Mouse (Mus musculus) neural tube, embryonic 12.5 days (tissue): ENCODE results near the gene Fry. TPM values are rescaled to one million over a fixed set of nuclear protein-coding genes. Genes with fewer than 3 reads are reported as not detected.

Experiments
- ATAC-seq: fragments of 200-750 bp; cut with Nextera tagmentation; 2 replicates; pipeline ENCODE4 v1.8.0; 2017; ENCODE audit warnings: low read depth, mild to moderate bottlenecking, moderate TSS enrichment, moderate library complexity; ENCODE audit not compliant: low FRiP score
- H3K27ac ChIP-seq: fragments of 300-500 bp; sonication (generic); 2 replicates; pipeline ENCODE4 v1.5.1; 2016
- H3K27me3 ChIP-seq: fragments of 300-500 bp; sonication (generic); replicated peaks from 2 replicates; pipeline ENCODE4 v1.6.1; 2016; ENCODE audit warnings: mild to moderate bottlenecking
- H3K36me3 ChIP-seq: fragments of 300-500 bp; sonication (generic); 2 replicates; pipeline ENCODE4 v1.6.1; 2016; ENCODE audit warnings: mild to moderate bottlenecking
- H3K4me1 ChIP-seq: fragments of 300-500 bp; sonication (generic); 2 replicates; pipeline ENCODE4 v1.6.1; 2016
- H3K4me2 ChIP-seq: fragments of 300-500 bp; sonication (generic); replicated peaks from 2 replicates; pipeline ENCODE4 v1.6.1; 2016; ENCODE audit warnings: mild to moderate bottlenecking
- H3K4me3 ChIP-seq: fragments of 300-500 bp; sonication (generic); 2 replicates; pipeline ENCODE4 v1.5.1; 2016
- H3K9ac ChIP-seq: fragments of 300-500 bp; sonication (generic); 2 replicates; pipeline ENCODE4 v1.6.1; 2016; ENCODE audit warnings: mild to moderate bottlenecking
- H3K9me3 ChIP-seq: fragments of 300-500 bp; sonication (generic); 2 replicates; pipeline ENCODE4 v1.6.1; 2016; ENCODE audit warnings: mild to moderate bottlenecking
- WGBS: fragments of 180-500 bp; shearing (Covaris S2); methylation state at CpG from one replicate; pipeline ENCODE4 v1.1.7; 2016; 5-methylcytosine and 5-hydroxymethylcytosine counted together
- polyA plus RNA-seq: library from polyadenylated mRNA; unstranded; fragments of >200 nt; fragmentation: Nextera tagmentation; extraction: Ambion mirVana; gene quantifications from 2 replicates; pipeline ENCODE4 v1.2.1, GENCODE M21; 2016

The Fry gene
- polyA plus RNA-seq, 1 experiment from 2014 or later = 31.9 TPM

DNA sequence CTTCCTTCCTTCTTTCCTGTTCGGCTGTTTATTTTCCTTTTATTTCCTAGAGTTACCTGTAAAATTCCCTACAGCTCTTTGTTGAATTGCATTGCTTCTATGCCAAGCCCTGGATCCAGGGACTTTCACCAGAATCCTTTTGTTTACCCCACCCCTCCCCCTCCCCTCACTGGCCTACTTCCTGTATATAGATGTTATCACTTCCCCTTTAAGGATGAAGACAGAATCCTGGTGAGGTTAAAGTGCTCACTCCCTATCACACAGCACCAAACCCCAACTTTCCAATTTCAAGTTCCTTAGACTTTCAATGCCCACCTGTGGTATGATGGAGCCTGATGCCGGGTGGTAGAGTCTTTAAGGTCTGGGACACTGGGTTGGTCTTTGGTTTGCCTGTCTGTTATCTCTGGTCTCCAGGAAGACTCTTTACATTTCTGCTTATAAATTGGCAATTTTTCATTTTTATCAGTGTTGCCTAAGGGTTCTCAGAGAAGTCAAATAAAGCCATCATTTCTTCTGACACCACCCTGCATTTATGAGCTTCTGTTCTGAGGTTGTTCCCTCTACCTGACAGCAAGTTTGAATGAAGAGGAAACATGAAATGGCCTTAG is 59.9 kb downstream of the Fry start:
- Histone ChIP-seq H3K36me3 (no peaks in the 10 kb centered on the region), H3K9me3 (peaks cover 5% of the 10 kb centered on the region; the same call in 1 of the 2 replicates), H3K27me3 (no peaks in the 10 kb centered on the region), H3K4me3 (no peak overlapping the region), H3K9ac (no peak overlapping the region), H3K4me2 (no peak overlapping the region), H3K27ac (no peak overlapping the region), H3K4me1 (no peaks in the 10 kb centered on the region)
- 84% methylated on average over 1 of the region's 2 CpGs for WGBS
- ATAC-seq = no peak

DNA sequence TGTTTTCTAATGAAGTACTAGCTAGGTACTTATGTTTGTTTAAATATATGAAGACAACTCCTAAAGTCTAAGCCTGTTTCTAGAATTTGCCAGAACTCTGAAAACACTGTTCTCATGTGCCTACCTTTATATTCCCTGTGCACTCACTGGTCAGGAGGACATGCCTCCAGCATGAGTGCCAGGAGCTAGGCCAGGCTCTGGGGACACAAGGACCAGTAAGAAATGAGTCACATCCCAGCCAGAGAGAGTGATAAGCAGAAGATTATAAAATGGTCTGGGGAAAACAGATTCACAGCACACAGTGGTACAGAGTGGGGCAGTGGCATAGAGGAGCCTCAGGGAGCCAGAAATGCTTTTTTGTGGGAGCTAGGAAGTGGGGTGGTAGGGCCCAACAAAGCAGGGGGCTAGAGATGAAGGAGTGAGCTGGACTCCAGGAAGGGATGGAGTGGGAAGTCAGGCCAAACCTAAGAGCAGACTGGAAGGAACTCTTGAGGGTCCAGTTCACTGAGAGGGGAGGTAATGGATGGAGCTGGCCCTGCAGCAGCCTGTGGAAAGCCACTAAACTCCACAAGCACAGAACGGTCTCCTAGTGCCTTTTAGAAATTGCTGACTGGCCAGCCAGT is 62.7 kb downstream of the Fry start:
- WGBS = 79% methylated on average over 1 of the region's 1 CpGs
- Histone ChIP-seq H3K4me2 (no peak overlapping the region), H3K9me3 (no peaks in the 10 kb centered on the region), H3K4me3 (no peak overlapping the region), H3K27ac (no peak overlapping the region), H3K36me3 (no peaks in the 10 kb centered on the region), H3K9ac (no peak overlapping the region), H3K4me1 (no peaks in the 10 kb centered on the region), H3K27me3 (no peaks in the 10 kb centered on the region)
- no peak for ATAC-seq

DNA sequence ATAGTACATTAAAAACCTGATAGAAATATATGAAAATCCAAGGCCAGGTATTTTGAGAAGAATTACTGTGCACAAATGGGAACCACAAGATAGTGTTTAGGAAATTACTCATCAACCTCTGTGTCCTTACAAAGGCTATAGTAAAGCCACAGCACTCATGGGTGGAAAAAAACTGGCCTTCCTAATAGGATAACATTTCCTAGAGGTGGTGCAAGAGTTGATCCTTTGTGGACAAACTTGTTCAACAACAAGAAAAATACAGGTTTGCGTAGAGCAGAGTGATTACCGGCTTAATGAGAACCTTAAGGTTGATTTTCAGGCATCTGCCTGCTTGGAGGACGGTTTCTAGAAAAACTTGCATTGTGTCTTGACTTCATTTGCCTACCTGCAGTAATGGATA is 66.5 kb downstream of the Fry start:
- 90% methylated on average over 3 of the region's 3 CpGs for WGBS
- Histone ChIP-seq H3K27ac (no peak overlapping the region), H3K4me2 (no peak overlapping the region), H3K9me3 (no peaks in the 10 kb centered on the region), H3K27me3 (no peaks in the 10 kb centered on the region), H3K4me1 (no peaks in the 10 kb centered on the region), H3K4me3 (no peak overlapping the region), H3K9ac (no peak overlapping the region), H3K36me3 (no peaks in the 10 kb centered on the region)
- ATAC-seq = no peak

DNA sequence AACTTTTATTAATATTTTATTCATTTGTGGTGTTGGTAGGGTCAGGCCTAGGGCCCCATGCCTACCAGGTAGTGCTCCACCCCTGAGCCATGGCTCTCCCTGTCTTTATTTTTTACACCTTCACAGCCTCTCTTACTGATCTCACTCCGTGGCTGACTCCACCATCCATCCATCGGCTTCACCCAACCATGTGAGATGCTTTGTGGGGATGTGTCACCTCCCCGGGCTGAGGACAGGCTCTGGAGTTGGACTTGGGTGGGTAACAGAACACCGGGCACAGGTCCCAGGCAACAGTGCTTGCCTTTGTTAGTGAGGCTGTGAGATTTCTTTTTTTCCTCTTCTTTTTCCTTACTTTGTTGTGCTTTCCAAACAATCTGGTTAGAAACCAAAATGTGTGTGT is 67.7 kb downstream of the Fry start:
- Histone ChIP-seq H3K27ac (no peak overlapping the region), H3K4me1 (no peaks in the 10 kb centered on the region), H3K36me3 (no peaks in the 10 kb centered on the region), H3K4me2 (no peak overlapping the region), H3K27me3 (no peaks in the 10 kb centered on the region), H3K9ac (no peak overlapping the region), H3K4me3 (no peak overlapping the region), H3K9me3 (no peaks in the 10 kb centered on the region)
- no peak for ATAC-seq
- WGBS = 83% methylated on average over 4 of the region's 4 CpGs

DNA sequence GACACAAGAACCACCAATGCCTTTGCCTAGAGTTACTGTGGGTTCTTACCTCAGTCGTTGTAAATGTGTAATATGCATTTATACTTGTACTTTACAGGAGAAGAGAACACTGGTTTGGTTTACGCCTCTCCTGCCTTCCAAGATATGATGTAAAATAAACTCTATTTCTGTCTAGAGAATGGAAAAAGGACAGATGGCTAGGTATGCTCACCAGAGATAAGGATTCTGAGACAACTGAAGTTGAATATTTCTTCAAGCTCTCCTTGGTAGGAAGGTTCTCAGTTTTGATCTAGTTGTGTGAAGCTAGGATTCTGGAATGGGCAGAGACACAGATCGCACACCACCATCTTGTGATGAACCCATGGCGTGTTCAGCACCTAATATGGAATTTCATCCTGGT is 68.2 kb downstream of the Fry start:
- no peak overlapping the region for H3K27ac ChIP-seq
- H3K27me3 ChIP-seq = no peaks in the 10 kb centered on the region
- H3K4me2 ChIP-seq = no peak overlapping the region
- WGBS = 94% methylated on average over 4 of the region's 4 CpGs
- no peaks in the 10 kb centered on the region for H3K9me3 ChIP-seq
- no peaks in the 10 kb centered on the region for H3K4me1 ChIP-seq
- no peak overlapping the region for H3K9ac ChIP-seq
- H3K4me3 ChIP-seq = no peak overlapping the region
- no peaks in the 10 kb centered on the region for H3K36me3 ChIP-seq
- no peak for ATAC-seq

DNA sequence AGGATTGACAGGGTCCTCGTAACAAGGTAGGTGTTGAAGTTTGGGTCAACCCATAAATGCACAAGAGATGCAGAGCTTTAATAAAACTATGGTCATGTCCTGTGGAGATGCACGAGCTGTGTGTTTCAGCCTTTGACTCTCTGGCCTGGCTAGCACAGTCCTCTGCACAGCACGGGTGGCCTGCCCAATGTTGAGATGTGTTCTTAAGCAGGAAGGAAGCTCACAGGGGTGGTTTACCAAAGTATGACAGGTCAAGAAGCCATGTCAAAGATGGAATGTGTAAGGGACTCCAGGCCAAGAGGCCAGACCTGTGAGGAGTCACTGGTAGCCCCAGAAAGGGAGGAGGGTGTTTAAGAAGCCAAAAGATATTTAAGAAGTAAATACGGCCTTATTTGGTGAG is 69.6 kb downstream of the Fry start:
- Histone ChIP-seq H3K9ac (no peak overlapping the region), H3K9me3 (no peaks in the 10 kb centered on the region), H3K4me2 (no peak overlapping the region), H3K36me3 (no peaks in the 10 kb centered on the region), H3K27me3 (no peaks in the 10 kb centered on the region), H3K27ac (no peak overlapping the region), H3K4me1 (no peaks in the 10 kb centered on the region), H3K4me3 (no peak overlapping the region)
- WGBS = 82% methylated on average over 4 of the region's 4 CpGs
- ATAC-seq = no peak

DNA sequence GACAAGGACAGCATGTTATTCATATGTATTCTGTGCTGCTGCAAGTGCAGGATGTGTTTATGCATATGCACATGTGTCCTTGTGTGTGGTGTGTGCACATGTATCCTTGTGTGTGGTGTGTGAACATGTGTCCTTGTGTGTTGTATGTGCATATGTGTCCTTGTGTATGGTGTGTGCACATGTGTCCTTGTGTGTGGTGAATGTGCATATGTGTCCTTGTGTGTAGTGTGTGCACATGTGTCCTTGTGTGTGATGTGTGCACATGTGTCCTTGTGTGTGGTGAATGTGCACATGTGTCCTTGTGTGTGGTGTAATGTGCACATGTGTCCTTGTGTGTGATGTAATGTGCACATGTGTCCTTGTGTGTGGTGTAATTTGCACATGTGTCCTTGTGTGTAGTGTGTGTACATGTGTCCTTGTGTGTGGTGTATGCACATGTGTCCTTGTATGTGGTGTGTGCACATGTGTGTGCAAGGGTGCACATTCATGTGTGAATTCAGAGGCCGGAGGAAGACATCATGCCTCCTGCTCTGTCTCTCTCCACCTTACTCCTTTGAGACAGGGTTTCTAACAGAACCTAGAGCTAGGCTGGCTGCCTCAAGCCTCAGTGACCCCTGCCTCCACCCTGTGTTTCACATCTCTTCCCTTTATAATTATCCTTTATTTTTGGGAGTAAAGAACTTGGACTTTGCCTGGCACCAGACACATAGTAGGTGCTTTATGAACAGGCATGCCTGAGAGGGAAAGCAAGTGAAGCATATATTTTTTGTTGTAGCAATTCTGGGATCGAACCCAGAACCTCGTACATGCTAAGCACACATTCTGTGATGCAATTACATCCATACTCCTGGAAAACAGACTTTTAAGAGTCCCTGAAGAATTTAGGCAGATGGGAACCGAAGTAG is 72.3 kb downstream of the Fry start:
- H3K9ac ChIP-seq = no peak overlapping the region
- H3K36me3 ChIP-seq = no peaks in the 10 kb centered on the region
- no peaks in the 10 kb centered on the region for H3K9me3 ChIP-seq
- H3K27me3 ChIP-seq = no peaks in the 10 kb centered on the region
- H3K4me2 ChIP-seq = no peak overlapping the region
- H3K27ac ChIP-seq = no peak overlapping the region
- H3K4me3 ChIP-seq = no peak overlapping the region
- 89% methylated on average over 4 of the region's 4 CpGs for WGBS
- no peak for ATAC-seq
- H3K4me1 ChIP-seq = peaks cover 1% of the 10 kb centered on the region

DNA sequence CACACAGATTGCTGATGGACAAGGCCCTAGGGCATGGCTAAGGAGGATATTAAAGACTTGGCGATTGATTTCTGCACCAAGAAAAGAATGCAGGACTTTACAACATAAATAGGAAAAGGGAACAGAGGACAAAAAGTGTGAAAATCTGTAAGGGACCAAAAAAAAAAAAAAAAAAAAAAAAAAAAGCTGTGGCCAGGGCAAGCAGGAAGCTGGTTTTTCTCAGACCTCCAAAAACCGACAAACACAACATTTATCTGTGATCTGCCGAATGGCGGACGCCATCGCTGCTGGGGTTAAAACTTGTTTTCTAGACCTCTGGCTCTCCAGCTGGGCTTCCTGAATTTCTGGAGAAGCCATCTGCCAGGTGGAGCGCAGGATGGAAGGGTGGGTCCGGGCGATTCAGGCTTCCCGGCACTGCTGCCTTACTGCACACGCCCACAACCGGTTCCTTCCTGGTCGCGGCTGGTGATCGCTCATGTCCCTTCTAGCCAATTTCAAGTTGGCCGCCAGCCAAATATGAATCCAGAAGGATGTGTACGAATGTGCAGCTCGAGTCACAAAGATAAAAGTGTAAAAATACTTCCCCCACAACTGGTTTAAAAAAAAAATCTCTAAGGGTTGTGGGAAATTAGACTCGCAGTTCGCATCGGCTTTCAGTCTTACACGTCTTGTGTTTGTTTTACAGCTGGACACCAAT is 77.2 kb downstream of the Fry start:
- H3K9ac ChIP-seq = peak overlapping the region; percentile 46; the same call in 1 of the 2 replicates
- no peaks in the 10 kb centered on the region for H3K36me3 ChIP-seq
- peak overlapping the region; percentile 73 for H3K4me2 ChIP-seq
- H3K9me3 ChIP-seq = no peaks in the 10 kb centered on the region
- ATAC-seq = peak; percentile 79
- H3K4me3 ChIP-seq = peak overlapping the region; percentile 26
- 6% methylated on average over 22 of the region's 22 CpGs for WGBS
- H3K4me1 ChIP-seq = peaks cover 9% of the 10 kb centered on the region
- H3K27ac ChIP-seq = no peak overlapping the region
- no peaks in the 10 kb centered on the region for H3K27me3 ChIP-seq

DNA sequence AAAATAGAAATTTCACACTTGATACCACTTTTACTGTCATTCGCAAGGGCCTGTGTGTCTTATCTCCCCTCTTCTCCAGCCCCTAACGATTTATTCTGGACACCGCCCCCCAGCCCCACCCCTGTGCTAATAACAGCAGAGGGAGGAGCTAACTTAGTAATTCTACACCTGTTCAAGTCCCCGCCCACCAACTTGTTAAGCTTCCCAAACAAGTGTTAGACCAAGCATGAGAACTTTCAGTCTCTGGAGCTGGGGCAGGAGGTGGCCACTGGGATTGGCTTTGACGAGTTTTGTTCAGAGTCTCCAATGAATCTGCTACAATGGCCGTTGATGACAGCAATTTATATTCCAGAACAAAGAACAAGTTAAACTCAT is 77.8 kb downstream of the Fry start:
- H3K27me3 ChIP-seq = no peaks in the 10 kb centered on the region
- H3K4me1 ChIP-seq = peaks cover 9% of the 10 kb centered on the region
- peak overlapping the region; percentile 73 for H3K4me2 ChIP-seq
- no peaks in the 10 kb centered on the region for H3K36me3 ChIP-seq
- no peak overlapping the region for H3K27ac ChIP-seq
- no peak overlapping the region for H3K9ac ChIP-seq
- H3K4me3 ChIP-seq = peak overlapping the region; percentile 26
- ATAC-seq = peak; percentile 62; the same call in 1 of the 2 replicates
- no peaks in the 10 kb centered on the region for H3K9me3 ChIP-seq
- 3% methylated on average over 6 of the region's 6 CpGs for WGBS

DNA sequence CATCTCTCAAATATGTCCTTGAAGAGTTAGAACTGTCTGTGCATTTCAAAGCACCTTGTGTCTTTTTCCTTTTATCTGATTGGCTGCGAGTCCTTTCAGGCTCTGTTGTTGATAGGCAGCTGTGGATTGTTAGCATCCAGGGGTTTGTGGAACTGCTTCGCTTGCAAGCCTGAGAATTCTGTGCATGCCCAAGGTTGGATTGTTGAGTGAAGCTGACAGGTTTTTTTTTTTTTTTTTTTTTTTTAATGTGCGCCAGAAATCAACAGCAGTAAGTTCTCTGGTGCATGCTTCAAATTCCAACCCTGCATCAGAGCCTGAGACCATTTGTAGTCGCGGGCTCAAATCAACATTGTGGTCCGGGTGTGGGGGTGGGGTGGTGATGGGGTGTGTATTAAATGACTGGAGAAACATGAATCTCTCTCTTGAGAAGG is 78.5 kb downstream of the Fry start:
- WGBS = 38% methylated on average over 6 of the region's 6 CpGs
- H3K9ac ChIP-seq = no peak overlapping the region
- H3K27ac ChIP-seq = no peak overlapping the region
- no peaks in the 10 kb centered on the region for H3K36me3 ChIP-seq
- H3K27me3 ChIP-seq = no peaks in the 10 kb centered on the region
- peak overlapping the region; percentile 73 for H3K4me2 ChIP-seq
- ATAC-seq = no peak
- peaks cover 9% of the 10 kb centered on the region for H3K4me1 ChIP-seq
- H3K9me3 ChIP-seq = no peaks in the 10 kb centered on the region
- no peak overlapping the region for H3K4me3 ChIP-seq

DNA sequence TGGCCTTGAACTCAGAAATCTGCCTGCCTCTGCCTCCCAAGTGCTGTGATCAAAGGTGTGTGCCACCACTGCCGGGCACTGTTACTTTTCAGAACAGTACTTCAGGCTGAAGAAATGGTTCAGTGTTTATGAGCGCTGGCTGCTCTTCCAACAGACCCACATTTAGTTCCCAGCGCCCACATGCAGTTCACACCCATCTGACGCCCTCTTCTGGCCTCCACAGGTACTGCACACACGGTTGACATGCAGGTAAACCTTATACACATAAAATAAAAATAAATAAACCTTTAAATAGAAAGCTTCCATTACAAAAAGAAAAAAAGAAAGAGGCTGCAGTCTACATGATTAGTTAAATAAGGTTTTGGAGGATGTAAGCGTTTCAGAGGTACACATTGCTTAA is 88.3 kb downstream of the Fry start:
- Histone ChIP-seq H3K4me3 (no peak overlapping the region), H3K4me1 (no peaks in the 10 kb centered on the region), H3K27ac (no peak overlapping the region), H3K27me3 (no peaks in the 10 kb centered on the region), H3K4me2 (no peak overlapping the region), H3K9me3 (0 out of 2 replicates have a peak, but pooled peaks cover 4% of the 10 kb centered on the region), H3K9ac (no peak overlapping the region), H3K36me3 (no peaks in the 10 kb centered on the region)
- ATAC-seq = no peak
- 91% methylated on average over 6 of the region's 6 CpGs for WGBS

DNA sequence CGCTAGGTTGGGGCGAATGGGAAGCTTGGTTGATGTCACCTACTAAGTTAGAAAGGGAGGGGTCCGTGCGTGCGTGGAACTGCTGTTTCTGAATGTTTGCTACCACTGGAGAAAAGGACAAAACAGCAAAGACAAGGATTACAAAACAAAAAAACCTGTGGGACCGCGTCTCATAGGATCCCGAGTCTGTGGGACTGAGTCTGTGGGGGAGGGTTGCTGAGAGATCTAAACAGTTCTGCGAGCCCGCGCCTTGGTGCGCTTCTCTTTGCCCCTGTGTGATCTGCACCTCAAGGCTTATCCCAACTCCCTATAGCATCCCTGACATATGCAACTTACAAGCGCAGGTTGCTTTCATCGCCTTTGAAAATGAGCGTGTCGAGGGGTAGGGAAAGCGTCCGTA is 89.2 kb downstream of the Fry start:
- ATAC-seq = no peak
- no peaks in the 10 kb centered on the region for H3K4me1 ChIP-seq
- H3K36me3 ChIP-seq = no peaks in the 10 kb centered on the region
- no peaks in the 10 kb centered on the region for H3K27me3 ChIP-seq
- H3K9ac ChIP-seq = no peak overlapping the region
- H3K27ac ChIP-seq = no peak overlapping the region
- H3K9me3 ChIP-seq = 0 out of 2 replicates have a peak, but pooled peaks cover 4% of the 10 kb centered on the region
- no peak overlapping the region for H3K4me2 ChIP-seq
- H3K4me3 ChIP-seq = no peak overlapping the region
- whole genome bisulfite sequencing = 58% methylated on average over 18 of the region's 18 CpGs
